Mouse (Mus musculus): ENCODE data around the gene Cnih1. TPM values are rescaled to one million over a fixed set of nuclear protein-coding genes. Genes with fewer than 3 reads are reported as not detected.

Gene Cnih1
- total and polyA plus RNA-seq, 3 experiments, result 51.9 to 216 (median 55.0) TPM

DNA sequence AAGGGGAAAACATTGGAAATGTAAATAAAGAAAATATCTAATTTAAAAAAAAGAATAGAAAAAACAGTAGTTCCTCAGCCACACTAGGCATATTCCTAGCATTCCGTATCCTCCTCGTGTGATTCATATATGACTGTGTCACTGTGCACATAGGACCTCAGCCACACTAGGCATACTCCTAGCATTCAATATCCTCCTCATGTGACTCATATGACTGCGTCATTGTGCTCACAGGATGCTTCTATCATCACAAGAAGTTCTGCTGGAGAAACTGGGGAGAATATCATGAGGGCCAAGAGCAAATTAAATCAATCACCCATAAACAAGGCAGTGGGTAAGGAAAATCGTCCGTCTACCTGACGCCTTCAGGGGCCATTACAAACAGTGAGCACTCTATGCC lies 2.5 kb upstream of the Cnih1 start:
- TF ChIP-seq GATA2 (IDR thresholded peaks at IDR 0.05; ENCODE audit: borderline replicate concordance, low read depth, low read length), result no peak
- no peak for TF ChIP-seq CTCF (IDR thresholded peaks at IDR 0.05; ENCODE audit: low read depth, low read length)
- no peak for TF ChIP-seq POLR2AphosphoS5 (IDR thresholded peaks at IDR 0.05; ENCODE audit: insufficient replicate concordance, low read depth, low read length)
- no peak for TF ChIP-seq TAL1 (conservative IDR thresholded peaks at IDR 0.05; ENCODE audit: low read depth, low read length)
- TF ChIP-seq GATA1 (IDR thresholded peaks at IDR 0.05; ENCODE audit: borderline replicate concordance, low read length), result no peak
- H3K9me3 ChIP-seq (replicated peaks), result peaks cover 2% of the 10 kb centered on the region; the same call in 1 of the 2 replicates
- ATAC-seq (ENCODE audit: extremely low read depth, insufficient number of reproducible peaks, low FRiP score, poor library complexity, severe bottlenecking) (no peak), DNase-seq (ENCODE audit: low spot score) (no peak)
- no peaks in the 10 kb centered on the region for H3K27me3 ChIP-seq (ENCODE audit: insufficient read depth, low read length)
- peaks cover 32% of the 10 kb centered on the region for H3K4me1 ChIP-seq (ENCODE audit: insufficient read depth, low read depth, low read length)
- H3K4me3 ChIP-seq (ENCODE audit: low read depth, low read length), result no peak overlapping the region
- peaks cover 12% of the 10 kb centered on the region for H3K36me3 ChIP-seq (replicated peaks)

GRCm38 (mm10) chr14:46790303-46790702 lies 2.1 kb upstream of the Cnih1 start:
- ATAC-seq (ENCODE audit: extremely low read depth, insufficient number of reproducible peaks, low FRiP score, poor library complexity, severe bottlenecking) (no peak), DNase-seq (ENCODE audit: low spot score) (no peak)
- TF ChIP-seq GATA2 (IDR thresholded peaks at IDR 0.05; ENCODE audit: borderline replicate concordance, low read depth, low read length) (no peak), GATA1 (IDR thresholded peaks at IDR 0.05; ENCODE audit: borderline replicate concordance, low read length) (no peak), CTCF (IDR thresholded peaks at IDR 0.05; ENCODE audit: low read depth, low read length) (peak; percentile 49)
- Histone ChIP-seq H3K27me3 (ENCODE audit: insufficient read depth, low read length) (no peaks in the 10 kb centered on the region), H3K9me3 (replicated peaks) (peaks cover 2% of the 10 kb centered on the region; the same call in 1 of the 2 replicates), H3K4me3 (ENCODE audit: low read depth, low read length) (no peak overlapping the region), H3K4me1 (ENCODE audit: insufficient read depth, low read depth, low read length) (peaks cover 33% of the 10 kb centered on the region), H3K36me3 (replicated peaks) (peaks cover 13% of the 10 kb centered on the region)

DNA sequence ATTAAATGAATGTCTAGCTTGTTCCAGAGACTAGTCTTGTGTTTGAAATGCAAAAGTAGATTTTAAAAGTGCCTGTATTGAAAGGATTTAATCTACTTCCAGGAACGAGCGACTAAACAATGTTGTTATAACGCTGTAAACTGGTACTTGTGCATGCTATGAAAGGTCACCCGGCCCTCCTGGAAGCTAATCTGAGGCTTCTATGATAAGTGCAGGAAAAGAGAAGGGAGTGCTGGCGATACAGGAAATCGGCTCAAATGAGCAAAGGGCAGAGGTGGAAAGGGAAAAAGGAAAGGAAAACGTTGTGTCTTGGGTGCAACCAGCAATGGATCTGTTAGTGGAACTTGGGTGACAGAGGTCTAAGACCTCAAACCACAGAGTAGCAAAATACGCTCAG lies 292 bp upstream of the Cnih1 start:
- peak overlapping the region; percentile 94; the same call in 1 of the 2 replicates for H3K4me3 ChIP-seq (ENCODE audit: low read depth, low read length)
- DNase-seq (ENCODE audit: low spot score) (no peak), ATAC-seq (ENCODE audit: extremely low read depth, insufficient number of reproducible peaks, low FRiP score, poor library complexity, severe bottlenecking) (no peak)
- no peak for TF ChIP-seq GATA2 (IDR thresholded peaks at IDR 0.05; ENCODE audit: borderline replicate concordance, low read depth, low read length)
- no peak for TF ChIP-seq TAL1 (conservative IDR thresholded peaks at IDR 0.05; ENCODE audit: low read depth, low read length)
- no peak for TF ChIP-seq CTCF (IDR thresholded peaks at IDR 0.05; ENCODE audit: low read depth, low read length)
- no peak for TF ChIP-seq POLR2AphosphoS5 (IDR thresholded peaks at IDR 0.05; ENCODE audit: insufficient replicate concordance, low read depth, low read length)
- no peak for TF ChIP-seq GATA1 (IDR thresholded peaks at IDR 0.05; ENCODE audit: borderline replicate concordance, low read length)
- H3K9me3 ChIP-seq (replicated peaks), result peaks cover 2% of the 10 kb centered on the region; the same call in 1 of the 2 replicates
- peaks cover 40% of the 10 kb centered on the region for H3K4me1 ChIP-seq (ENCODE audit: insufficient read depth, low read depth, low read length)
- peaks cover 27% of the 10 kb centered on the region for H3K36me3 ChIP-seq (replicated peaks)
- H3K27me3 ChIP-seq (ENCODE audit: insufficient read depth, low read length), result no peaks in the 10 kb centered on the region

- TF ChIP-seq GATA2 (IDR thresholded peaks at IDR 0.05; ENCODE audit: borderline replicate concordance, low read depth, low read length), result no peak
- no peak for TF ChIP-seq GATA1 (IDR thresholded peaks at IDR 0.05; ENCODE audit: borderline replicate concordance, low read length)
- peak overlapping the region; percentile 94 for H3K4me3 ChIP-seq (ENCODE audit: low read depth, low read length)
- peaks cover 40% of the 10 kb centered on the region for H3K4me1 ChIP-seq (ENCODE audit: insufficient read depth, low read depth, low read length)
- no peak for ATAC-seq (ENCODE audit: extremely low read depth, insufficient number of reproducible peaks, low FRiP score, poor library complexity, severe bottlenecking)
- peaks cover 2% of the 10 kb centered on the region; the same call in 1 of the 2 replicates for H3K9me3 ChIP-seq (replicated peaks)
- peaks cover 32% of the 10 kb centered on the region for H3K36me3 ChIP-seq (replicated peaks)
- no peak for DNase-seq (ENCODE audit: low spot score)
- no peaks in the 10 kb centered on the region for H3K27me3 ChIP-seq (ENCODE audit: insufficient read depth, low read length)
Observed at GRCm38 (mm10) chr14:46787454-46787786, 791 bp downstream of the Cnih1 start.

- H3K4me1 ChIP-seq (ENCODE audit: insufficient read depth, low read depth, low read length), result peaks cover 35% of the 10 kb centered on the region
- no peaks in the 10 kb centered on the region for H3K27me3 ChIP-seq (ENCODE audit: insufficient read depth, low read length)
- peaks cover 6% of the 10 kb centered on the region for H3K9me3 ChIP-seq (replicated peaks)
- peaks cover 53% of the 10 kb centered on the region for H3K36me3 ChIP-seq (replicated peaks)
- no peak overlapping the region for H3K4me3 ChIP-seq (ENCODE audit: low read depth, low read length)
- DNase-seq (ENCODE audit: low spot score) (no peak), ATAC-seq (ENCODE audit: extremely low read depth, insufficient number of reproducible peaks, low FRiP score, poor library complexity, severe bottlenecking) (no peak)
- no peak for TF ChIP-seq GATA1 (IDR thresholded peaks at IDR 0.05; ENCODE audit: borderline replicate concordance, low read length)
- TF ChIP-seq GATA2 (IDR thresholded peaks at IDR 0.05; ENCODE audit: borderline replicate concordance, low read depth, low read length), result no peak
Observed at GRCm38 (mm10) chr14:46785247-46785646, 3.0 kb downstream of the Cnih1 start.

DNA sequence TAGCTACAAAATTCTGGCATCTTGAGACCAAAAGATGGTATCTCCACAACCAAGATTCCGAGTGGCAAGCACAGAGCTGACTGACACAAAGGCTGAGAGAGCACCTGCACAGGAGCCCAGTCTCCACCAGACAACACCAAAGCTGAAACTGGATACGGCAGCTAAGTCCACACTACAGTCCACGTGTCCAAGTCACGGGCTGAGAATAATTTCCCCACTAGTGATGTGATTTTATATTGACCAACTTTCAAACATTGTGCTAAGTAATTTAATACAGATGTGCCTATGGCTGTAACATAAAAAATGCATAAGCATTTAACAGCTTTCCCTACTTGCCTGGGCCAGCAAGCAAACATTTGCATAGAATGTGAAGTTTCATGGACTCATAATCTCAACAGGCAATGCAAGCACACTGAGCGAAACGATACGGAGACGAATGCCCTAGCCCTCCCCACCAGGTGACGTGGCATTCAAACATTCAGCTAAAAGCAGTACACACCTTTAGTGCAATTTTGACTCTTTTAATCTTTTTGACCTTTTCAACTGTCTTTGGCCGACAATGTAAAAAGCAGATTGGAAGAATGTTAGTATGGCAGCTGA lies 4.8 kb downstream of the Cnih1 start:
- no peaks in the 10 kb centered on the region for H3K27me3 ChIP-seq (ENCODE audit: insufficient read depth, low read length)
- TF ChIP-seq CTCF (IDR thresholded peaks at IDR 0.05; ENCODE audit: low read depth, low read length) (no peak), POLR2AphosphoS5 (IDR thresholded peaks at IDR 0.05; ENCODE audit: insufficient replicate concordance, low read depth, low read length) (no peak), GATA1 (IDR thresholded peaks at IDR 0.05; ENCODE audit: borderline replicate concordance, low read length) (no peak), TAL1 (conservative IDR thresholded peaks at IDR 0.05; ENCODE audit: low read depth, low read length) (no peak), GATA2 (IDR thresholded peaks at IDR 0.05; ENCODE audit: borderline replicate concordance, low read depth, low read length) (no peak)
- H3K4me1 ChIP-seq (ENCODE audit: insufficient read depth, low read depth, low read length), result peaks cover 20% of the 10 kb centered on the region
- H3K36me3 ChIP-seq (replicated peaks), result peaks cover 71% of the 10 kb centered on the region
- H3K4me3 ChIP-seq (ENCODE audit: low read depth, low read length), result no peak overlapping the region
- ATAC-seq (ENCODE audit: extremely low read depth, insufficient number of reproducible peaks, low FRiP score, poor library complexity, severe bottlenecking), result no peak
- peaks cover 17% of the 10 kb centered on the region for H3K9me3 ChIP-seq (replicated peaks)
- no peak for DNase-seq (ENCODE audit: low spot score)

All from G1E (cell line).